Mouse (Mus musculus) ES-Bruce4 (cell line): ENCODE results near the gene Cbll1.

ENCODE experiments used
- CTCF ChIP-seq: IDR thresholded peaks from one replicate; pipeline ENCODE4 v1.8.1; 2011; ENCODE audit warnings: low read depth, low read length
- POLR2A ChIP-seq: IDR thresholded peaks from one replicate; pipeline ENCODE4 v1.8.1; 2011; ENCODE audit warnings: low read length; ENCODE audit not compliant: insufficient read depth

DNA sequence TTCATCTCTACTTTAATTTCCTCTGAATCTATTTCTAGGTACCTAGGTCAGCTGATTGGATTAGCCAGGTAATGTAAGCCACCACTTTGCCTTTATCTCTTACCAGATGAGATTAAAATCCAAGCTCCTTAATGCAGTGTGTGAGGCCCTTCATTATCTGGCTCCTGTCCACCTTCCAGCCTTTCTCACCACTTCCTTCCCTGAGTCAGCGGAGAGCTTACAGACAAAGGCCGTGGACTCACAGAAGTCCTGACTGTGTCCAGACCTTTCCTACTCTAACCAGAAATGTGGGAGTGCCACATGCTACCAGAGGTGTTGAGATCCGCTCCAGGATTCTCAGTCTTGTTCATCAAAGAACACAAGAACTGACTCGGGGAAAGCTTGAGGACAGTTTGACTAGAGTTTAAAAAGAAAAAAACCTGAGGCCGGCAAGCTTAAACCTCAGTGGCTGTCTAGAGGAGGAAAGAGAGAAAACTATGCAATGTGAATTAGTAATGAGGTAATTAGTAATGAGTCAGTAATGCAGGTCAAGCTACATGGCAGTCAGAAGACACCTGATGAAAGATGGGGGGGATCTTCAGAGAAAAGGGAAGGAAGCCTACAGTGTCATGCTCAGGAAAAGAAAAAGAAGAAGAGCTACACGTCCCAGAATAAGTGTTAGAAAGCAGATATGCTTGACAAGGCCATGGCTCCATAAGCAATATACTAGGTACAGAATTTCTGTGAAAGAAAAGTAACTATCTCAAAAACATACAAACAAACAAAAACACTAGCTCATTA lies 14.5 kb upstream of the Cbll1 start:
- TF ChIP-seq CTCF = no peak
- no peak for TF ChIP-seq POLR2A
